Mouse (Mus musculus): ENCODE measurements around the gene Gm5741. TPM values are rescaled to one million over a fixed set of nuclear protein-coding genes. Genes with fewer than 3 reads are reported as not detected.

Gene Gm5741
- total RNA-seq, 1 experiment: not detected

- no peak overlapping the region for H3K27ac ChIP-seq (ENCODE audit: insufficient read depth, low read depth, low read length, poor library complexity, severe bottlenecking)
- H3K4me1 ChIP-seq (ENCODE audit: control insufficient read depth in 2 of 2, insufficient read depth in 2 of 2, low read length in 2 of 2, poor library complexity in 1 of 2): peaks cover 0 to 12% of the 10 kb centered on the region in 2 experiments; a peak in 1 of 4 replicates
- in situ Hi-C loops (cut with MboI; ENCODE audit: low sequenced_read_pairs in 2 of 2, unreplicated experiment in 2 of 2): no loop called here
- no peak overlapping the region for H3K9ac ChIP-seq (ENCODE audit: insufficient read depth, low read depth, low read length, poor library complexity, severe bottlenecking)
- no peak for DNase-seq (ENCODE audit: low read depth, low spot score)
- H3K36me3 ChIP-seq (ENCODE audit: control insufficient read depth, insufficient read depth, low read length, poor library complexity, severe bottlenecking): peaks cover 15% of the 10 kb centered on the region; the same call in 1 of the 2 replicates
- TF ChIP-seq ZNF384 (IDR thresholded peaks at IDR 0.05; ENCODE audit: low read depth, low read length) (no peak), MAFK (IDR thresholded peaks at IDR 0.05; ENCODE audit: insufficient read depth, low read depth, low read length) (no peak), CHD2 (IDR thresholded peaks at IDR 0.05; ENCODE audit: low read depth, low read length) (no peak), HCFC1 (IDR thresholded peaks at IDR 0.05; ENCODE audit: borderline replicate concordance, insufficient read depth, low read length) (no peak), ZC3H11A (IDR thresholded peaks at IDR 0.05; ENCODE audit: borderline replicate concordance, low read depth, low read length) (no peak)
- H3K4me3 ChIP-seq (ENCODE audit: insufficient read depth in 1 of 2, low read depth in 1 of 2, low read length in 2 of 2, poor library complexity in 1 of 2, severe bottlenecking in 1 of 2): no peak overlapping the region
- no peaks in the 10 kb centered on the region for H3K9me3 ChIP-seq (ENCODE audit: control insufficient read depth, insufficient read depth, low read depth, low read length)
These were observed 27.3 kb upstream of the Gm5741 start for GRCm38 (mm10) chr8:85095051-85095450.

GRCm38 (mm10) chr8:85091526-85092090 lies 23.8 kb upstream of the Gm5741 start:
- peaks cover 15% of the 10 kb centered on the region; the same call in 1 of the 2 replicates for H3K36me3 ChIP-seq (ENCODE audit: control insufficient read depth, insufficient read depth, low read length, poor library complexity, severe bottlenecking)
- in situ Hi-C loops (cut with MboI; ENCODE audit: low sequenced_read_pairs in 2 of 2, unreplicated experiment in 2 of 2): no loop called here

GRCm38 (mm10) chr8:85090856-85091255 lies 23.1 kb upstream of the Gm5741 start:
- no peak overlapping the region for H3K4me3 ChIP-seq (ENCODE audit: insufficient read depth in 1 of 2, low read depth in 1 of 2, low read length in 2 of 2, poor library complexity in 1 of 2, severe bottlenecking in 1 of 2)
- DNase-seq (ENCODE audit: low read depth, low spot score): no peak
- no peaks in the 10 kb centered on the region for H3K9me3 ChIP-seq (ENCODE audit: control insufficient read depth, insufficient read depth, low read depth, low read length)
- TF ChIP-seq MAFK (IDR thresholded peaks at IDR 0.05; ENCODE audit: insufficient read depth, low read depth, low read length): no peak
- no peak for TF ChIP-seq HCFC1 (IDR thresholded peaks at IDR 0.05; ENCODE audit: borderline replicate concordance, insufficient read depth, low read length)
- TF ChIP-seq ZC3H11A (IDR thresholded peaks at IDR 0.05; ENCODE audit: borderline replicate concordance, low read depth, low read length): no peak
- no peak for TF ChIP-seq ZNF384 (IDR thresholded peaks at IDR 0.05; ENCODE audit: low read depth, low read length)
- TF ChIP-seq CHD2 (IDR thresholded peaks at IDR 0.05; ENCODE audit: low read depth, low read length): no peak
- H3K4me1 ChIP-seq (ENCODE audit: control insufficient read depth in 2 of 2, insufficient read depth in 2 of 2, low read length in 2 of 2, poor library complexity in 1 of 2): peaks cover 0 to 9% of the 10 kb centered on the region in 2 experiments; a peak in 1 of 4 replicates
- in situ Hi-C loops (cut with MboI; ENCODE audit: low sequenced_read_pairs in 2 of 2, unreplicated experiment in 2 of 2): no loop called here
- H3K36me3 ChIP-seq (ENCODE audit: control insufficient read depth, insufficient read depth, low read length, poor library complexity, severe bottlenecking): peaks cover 15% of the 10 kb centered on the region; the same call in 1 of the 2 replicates
- H3K27ac ChIP-seq (ENCODE audit: insufficient read depth, low read depth, low read length, poor library complexity, severe bottlenecking): no peak overlapping the region
- H3K9ac ChIP-seq (ENCODE audit: insufficient read depth, low read depth, low read length, poor library complexity, severe bottlenecking): no peak overlapping the region

More at GRCm38 (mm10) chr8:85091526-85092090, 23.8 kb upstream of the Gm5741 start:
- no peak for TF ChIP-seq ZC3H11A (IDR thresholded peaks at IDR 0.05; ENCODE audit: borderline replicate concordance, low read depth, low read length)
- no peak for TF ChIP-seq HCFC1 (IDR thresholded peaks at IDR 0.05; ENCODE audit: borderline replicate concordance, insufficient read depth, low read length)
- no peak for TF ChIP-seq MAFK (IDR thresholded peaks at IDR 0.05; ENCODE audit: insufficient read depth, low read depth, low read length)
- TF ChIP-seq CHD2 (IDR thresholded peaks at IDR 0.05; ENCODE audit: low read depth, low read length): no peak
- no peak for TF ChIP-seq ZNF384 (IDR thresholded peaks at IDR 0.05; ENCODE audit: low read depth, low read length)
- no peak overlapping the region for H3K27ac ChIP-seq (ENCODE audit: insufficient read depth, low read depth, low read length, poor library complexity, severe bottlenecking)
- DNase-seq (ENCODE audit: low read depth, low spot score): peak; percentile 75
- H3K9me3 ChIP-seq (ENCODE audit: control insufficient read depth, insufficient read depth, low read depth, low read length): no peaks in the 10 kb centered on the region
- H3K9ac ChIP-seq (ENCODE audit: insufficient read depth, low read depth, low read length, poor library complexity, severe bottlenecking): no peak overlapping the region
- peaks cover 0 to 12% of the 10 kb centered on the region in 2 experiments; a peak in 1 of 4 replicates for H3K4me1 ChIP-seq (ENCODE audit: control insufficient read depth in 2 of 2, insufficient read depth in 2 of 2, low read length in 2 of 2, poor library complexity in 1 of 2)
- peak overlapping the region in 1 of 2 experiments; percentile 39; a peak in 1 of 4 replicates for H3K4me3 ChIP-seq (ENCODE audit: insufficient read depth in 1 of 2, low read depth in 1 of 2, low read length in 2 of 2, poor library complexity in 1 of 2, severe bottlenecking in 1 of 2)

- Histone ChIP-seq H3K36me3 (ENCODE audit: control insufficient read depth, insufficient read depth, low read length, poor library complexity, severe bottlenecking) (peaks cover 5% of the 10 kb centered on the region; the same call in 1 of the 2 replicates), H3K9ac (ENCODE audit: insufficient read depth, low read depth, low read length, poor library complexity, severe bottlenecking) (no peak overlapping the region), H3K9me3 (ENCODE audit: control insufficient read depth, insufficient read depth, low read depth, low read length) (no peaks in the 10 kb centered on the region), H3K4me1 (ENCODE audit: control insufficient read depth in 2 of 2, insufficient read depth in 2 of 2, low read length in 2 of 2, poor library complexity in 1 of 2) (peaks cover 0 to 12% of the 10 kb centered on the region in 2 experiments; a peak in 1 of 4 replicates), H3K4me3 (ENCODE audit: insufficient read depth in 1 of 2, low read depth in 1 of 2, low read length in 2 of 2, poor library complexity in 1 of 2, severe bottlenecking in 1 of 2) (no peak overlapping the region), H3K27ac (ENCODE audit: insufficient read depth, low read depth, low read length, poor library complexity, severe bottlenecking) (no peak overlapping the region)
- TF ChIP-seq ZC3H11A (IDR thresholded peaks at IDR 0.05; ENCODE audit: borderline replicate concordance, low read depth, low read length) (no peak), HCFC1 (IDR thresholded peaks at IDR 0.05; ENCODE audit: borderline replicate concordance, insufficient read depth, low read length) (no peak), MAFK (IDR thresholded peaks at IDR 0.05; ENCODE audit: insufficient read depth, low read depth, low read length) (no peak), ZNF384 (IDR thresholded peaks at IDR 0.05; ENCODE audit: low read depth, low read length) (no peak), CHD2 (IDR thresholded peaks at IDR 0.05; ENCODE audit: low read depth, low read length) (no peak)
- DNase-seq (ENCODE audit: low read depth, low spot score): no peak
- in situ Hi-C loops (cut with MboI; ENCODE audit: low sequenced_read_pairs in 2 of 2, unreplicated experiment in 2 of 2): no loop called here
These were observed 21.0 kb upstream of the Gm5741 start for GRCm38 (mm10) chr8:85088771-85089170.

Data from ES-E14 (cell line).